Mouse (Mus musculus): ENCODE results near the gene Hs6st1.

Gene Hs6st1

GRCm38 (mm10) chr1:36088367-36088766, 20.2 kb downstream of the Hs6st1 start:
- peak; percentile 66 for DNase-seq

DNA sequence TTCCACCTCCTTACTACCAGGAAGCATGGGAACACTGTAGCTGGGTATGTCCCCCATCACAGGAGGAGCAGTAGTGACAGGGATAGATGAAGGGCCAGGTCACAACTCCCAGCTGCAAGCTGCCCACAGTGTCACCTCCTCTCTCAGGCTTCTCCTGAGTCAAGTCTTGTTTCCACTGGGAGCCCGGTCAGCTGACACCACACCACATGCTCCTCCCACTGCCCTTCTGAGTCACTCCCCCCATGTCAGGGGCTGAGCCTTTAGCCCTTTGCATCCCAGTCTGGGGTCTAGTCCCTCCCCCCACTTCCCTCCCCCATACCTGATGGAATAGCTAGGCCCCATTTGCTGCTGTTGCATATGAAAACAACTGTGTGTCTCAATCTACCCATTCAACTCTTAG, 21.3 kb downstream of the Hs6st1 start:
- DNase-seq = no peak

DNA sequence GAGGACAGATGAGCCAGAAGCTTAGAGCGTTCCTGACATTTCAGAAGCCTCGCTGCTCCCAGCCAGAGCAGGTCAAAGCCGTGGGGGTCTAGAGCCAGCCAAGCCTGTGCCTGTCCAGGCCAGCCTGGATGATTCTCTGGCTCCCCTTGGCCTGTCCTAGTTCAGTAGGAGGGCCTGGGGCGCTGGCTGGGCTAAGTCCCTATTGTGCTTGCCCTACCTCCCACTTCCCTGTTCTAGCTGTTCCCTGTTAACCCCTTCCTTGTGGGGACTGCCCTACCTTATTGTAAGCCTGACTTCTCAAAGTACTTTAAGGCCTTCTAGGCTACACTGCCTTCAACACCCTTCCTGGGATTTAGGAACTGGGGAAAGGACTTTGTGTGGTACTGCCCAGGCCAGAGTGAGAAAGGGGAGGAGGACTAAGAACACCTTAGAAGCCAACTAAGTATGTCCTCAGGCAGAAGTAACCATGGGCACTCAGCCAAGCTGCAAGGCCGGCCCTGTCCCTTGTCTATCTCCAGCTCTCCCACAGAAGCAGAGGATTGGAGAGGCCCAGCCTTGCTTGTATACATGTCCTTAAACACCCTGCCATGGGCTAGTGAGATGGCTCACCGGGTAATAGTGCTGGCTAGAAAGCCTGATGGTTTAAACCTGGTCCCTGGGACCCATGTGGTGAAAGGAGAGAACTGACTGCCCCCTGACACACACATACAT, 22.0 kb downstream of the Hs6st1 start:
- DNase-seq = no peak

DNA sequence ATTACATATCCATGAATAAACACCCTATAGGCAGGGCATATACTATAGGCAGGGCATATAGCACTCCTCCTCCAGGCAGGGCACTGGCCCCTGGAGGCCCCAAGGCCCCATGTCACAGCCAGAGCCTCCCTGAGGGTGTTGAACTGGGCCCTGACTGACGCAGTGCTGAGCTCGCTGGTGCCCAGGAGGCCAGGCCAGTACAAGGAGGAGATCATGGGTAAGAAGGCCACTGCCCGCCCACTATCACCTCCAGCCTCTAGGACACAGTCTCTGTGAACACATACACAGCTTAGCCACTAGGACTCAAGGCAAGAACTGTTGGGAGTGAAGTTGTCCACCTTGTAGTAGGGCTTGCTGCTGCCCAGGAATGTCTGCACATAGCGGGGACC, 22.5 kb downstream of the Hs6st1 start:
- no peak for DNase-seq

GRCm38 (mm10) chr1:36091246-36091645, 23.0 kb downstream of the Hs6st1 start:
- no peak for DNase-seq

GRCm38 (mm10) chr1:36093741-36094140, 25.5 kb downstream of the Hs6st1 start:
- DNase-seq = no peak

GRCm38 (mm10) chr1:36095423-36096272, 27.4 kb downstream of the Hs6st1 start:
- DNase-seq = no peak

GRCm38 (mm10) chr1:36098432-36098831, 30.2 kb downstream of the Hs6st1 start:
- DNase-seq = no peak

DNA sequence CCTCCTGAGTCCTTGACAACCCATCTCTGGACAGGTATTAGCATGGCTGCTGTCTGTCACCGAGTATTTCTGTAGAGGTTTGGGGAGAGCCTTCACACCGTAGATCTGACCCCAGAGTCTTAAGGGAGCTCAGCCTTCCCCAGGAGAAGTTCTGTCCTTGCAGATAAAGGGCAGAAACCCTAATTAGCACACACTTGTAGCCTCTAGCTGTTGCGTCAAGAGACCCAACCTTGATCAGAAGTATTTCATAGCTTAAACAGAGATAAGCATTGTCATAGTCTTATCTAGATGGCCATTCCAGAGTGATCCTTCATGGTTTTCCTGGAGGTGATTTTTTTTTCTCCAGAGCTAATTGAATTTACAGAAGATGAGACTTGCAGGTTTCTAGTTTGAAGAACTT, 32.2 kb downstream of the Hs6st1 start:
- DNase-seq = no peak

DNA sequence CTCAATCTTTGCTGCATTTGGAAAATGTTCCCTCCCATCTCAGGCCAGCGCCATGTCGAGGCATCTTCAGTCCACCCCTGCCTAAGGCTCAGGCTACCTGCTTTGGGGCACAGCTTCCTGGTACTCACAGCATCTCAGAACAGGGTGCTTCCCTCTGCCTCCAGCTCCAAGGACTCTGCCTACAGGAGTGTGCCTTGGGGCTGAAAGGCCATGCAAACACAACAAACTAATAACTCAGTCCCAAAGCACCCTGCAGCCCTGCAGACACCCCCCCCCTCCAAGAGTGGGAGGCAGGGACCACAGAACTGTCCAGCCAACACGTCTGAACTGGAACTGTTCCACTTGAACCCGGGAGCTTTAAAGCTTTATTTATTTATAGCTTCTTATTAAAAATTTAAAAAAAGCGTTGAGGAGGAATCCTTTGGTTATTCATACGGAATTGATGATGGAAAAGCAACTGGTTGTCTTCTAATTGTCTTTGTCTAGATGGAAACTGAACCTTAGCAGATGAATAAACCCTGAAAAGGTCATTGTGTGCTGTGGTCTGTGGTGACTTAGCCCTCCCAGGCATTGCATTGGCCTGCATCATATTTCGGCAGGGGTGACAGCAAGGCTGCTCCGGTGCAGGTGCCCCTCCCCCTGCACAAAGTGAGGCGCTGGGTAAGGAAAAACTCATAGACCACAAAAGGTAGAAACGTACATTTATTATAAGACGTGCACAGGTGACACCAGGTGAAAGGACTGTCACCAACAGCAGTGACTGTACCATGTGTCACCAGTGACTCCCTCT, 37.9 kb downstream of the Hs6st1 start:
- DNase-seq = no peak

DNA sequence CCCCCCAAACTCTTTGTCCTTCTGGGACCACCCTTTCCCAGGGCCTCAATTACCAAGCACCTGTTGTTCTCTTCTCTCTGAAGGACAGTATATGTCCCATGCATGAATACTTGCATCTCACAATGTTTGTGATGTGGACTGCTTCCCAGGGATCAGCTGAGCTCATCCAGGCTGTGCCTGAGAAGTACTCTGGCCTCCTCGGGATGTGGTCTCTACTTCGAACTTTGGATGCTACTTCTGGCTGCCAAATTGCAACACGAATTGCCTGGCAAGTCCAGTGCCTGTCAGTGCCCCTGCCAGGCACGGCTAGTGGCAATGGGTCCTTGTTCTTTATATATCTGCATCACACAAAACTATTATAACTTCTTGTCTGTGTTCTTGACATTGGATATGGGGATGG, 41.8 kb downstream of the Hs6st1 start:
- DNase-seq = no peak

GRCm38 (mm10) chr1:36112665-36113064, 44.5 kb downstream of the Hs6st1 start:
- DNase-seq = no peak

DNA sequence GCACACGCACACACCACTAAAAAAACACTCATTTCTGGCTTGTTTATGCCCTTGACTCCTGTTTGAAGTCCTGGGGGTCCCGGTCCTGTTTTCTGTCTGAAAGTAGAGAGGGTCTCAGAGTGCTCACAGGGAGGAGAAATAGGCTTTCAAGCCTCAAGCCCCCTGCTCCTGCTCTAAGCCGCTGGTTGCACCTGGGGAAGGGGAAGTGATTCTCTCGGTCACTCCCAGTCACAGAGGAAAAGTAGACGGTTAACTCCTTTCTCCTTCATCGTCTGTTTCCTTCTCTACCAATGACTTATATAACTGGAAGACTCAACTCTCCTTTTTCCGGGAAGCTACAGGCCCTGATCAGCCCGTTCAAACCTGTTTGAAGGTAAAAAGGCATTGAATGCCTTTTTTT, 45.5 kb downstream of the Hs6st1 start:
- no peak for DNase-seq

DNA sequence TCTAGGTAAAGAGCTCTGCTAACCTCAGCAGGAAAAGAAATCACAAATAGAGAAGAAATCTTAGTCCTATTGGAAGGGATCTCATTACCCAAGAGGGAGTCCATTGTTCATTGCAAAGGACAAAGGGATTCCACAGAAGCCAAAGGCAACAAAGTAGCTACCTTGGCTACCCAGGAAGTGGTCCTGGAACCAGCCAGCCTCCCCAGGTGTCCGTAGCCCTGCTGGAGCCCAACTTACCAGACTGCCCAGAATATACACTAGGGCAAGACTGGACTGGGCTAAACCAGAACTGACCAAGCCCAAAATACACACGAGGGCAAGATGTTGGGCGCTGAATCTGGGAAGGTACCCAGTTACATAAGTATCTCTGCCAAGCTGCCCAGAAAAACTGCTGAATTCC, 46.6 kb downstream of the Hs6st1 start:
- no peak for DNase-seq

- no peak for DNase-seq
Measured at GRCm38 (mm10) chr1:36116488-36116887, 48.3 kb downstream of the Hs6st1 start.

- DNase-seq = no peak
Measured at GRCm38 (mm10) chr1:36118061-36118685, 50.0 kb downstream of the Hs6st1 start.

GRCm38 (mm10) chr1:36118958-36119357, 50.8 kb downstream of the Hs6st1 start:
- DNase-seq = no peak

DNA sequence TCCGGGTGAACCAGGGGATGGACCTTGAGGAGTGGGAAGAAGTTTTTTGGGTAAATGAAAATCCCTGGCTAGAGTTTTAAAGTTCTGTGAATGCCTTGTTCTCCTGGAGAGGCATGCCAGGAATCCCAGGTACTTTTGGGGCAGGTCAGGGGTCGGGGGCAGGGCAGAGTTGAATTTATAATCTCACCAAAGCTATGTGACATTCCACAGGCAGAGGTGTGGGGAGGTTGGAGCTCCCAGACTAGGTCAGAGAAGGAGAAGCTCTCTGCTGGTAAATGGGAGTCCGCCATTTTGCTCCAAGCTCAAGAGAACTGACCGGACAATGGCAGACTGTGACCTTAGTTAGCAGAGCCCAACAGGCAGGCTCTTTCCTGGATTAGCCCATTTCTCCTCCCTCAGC, 51.2 kb downstream of the Hs6st1 start:
- DNase-seq = no peak

DNA sequence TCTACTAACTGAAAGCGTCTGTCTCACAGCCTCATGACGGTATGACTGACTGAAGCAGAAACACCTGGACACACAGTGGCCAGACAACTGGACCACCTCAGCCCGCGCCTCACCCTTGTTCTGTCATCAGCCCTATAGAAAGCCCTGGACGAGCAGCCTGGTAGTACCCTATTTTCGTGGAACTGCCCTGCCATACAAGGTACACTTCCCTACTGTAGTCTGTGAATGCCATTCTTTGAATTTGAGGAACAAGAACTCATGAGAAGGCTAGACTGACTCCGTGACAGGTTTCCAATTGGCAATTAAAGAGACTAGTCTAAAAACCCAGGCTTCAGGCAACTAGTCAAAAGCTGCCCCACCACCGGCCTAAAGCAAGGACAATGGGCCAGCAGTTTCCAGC, 53.0 kb downstream of the Hs6st1 start:
- no peak for DNase-seq

- DNase-seq = no peak
Measured at GRCm38 (mm10) chr1:36125076-36125475, 56.9 kb downstream of the Hs6st1 start.

DNA sequence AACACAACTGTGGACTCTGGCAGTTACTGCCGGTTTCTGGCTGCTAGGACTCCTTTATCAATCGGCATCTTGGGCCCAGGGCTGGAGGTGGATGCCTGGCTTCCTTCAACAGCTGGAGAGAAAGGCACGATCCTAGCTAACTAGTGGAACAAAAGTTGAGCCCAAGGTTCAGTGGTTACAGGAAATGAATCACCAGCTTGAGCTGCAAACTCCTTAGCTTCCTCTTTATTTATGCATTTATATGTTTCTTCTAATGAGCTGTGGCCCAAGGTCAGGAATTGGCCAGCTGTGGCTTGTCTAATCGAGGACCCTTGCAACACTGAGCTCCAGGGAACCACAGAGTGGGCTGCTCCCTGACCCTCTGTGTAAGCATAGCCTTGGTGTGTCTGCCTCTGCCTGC, 60.9 kb downstream of the Hs6st1 start:
- no peak for DNase-seq

GRCm38 (mm10) chr1:36129881-36130280, 61.7 kb downstream of the Hs6st1 start:
- DNase-seq = no peak
